Mouse (Mus musculus) bone marrow macrophage, adult 2 months (primary cell): Measurements from ENCODE around the gene Taok1.

ENCODE experiments used
- CTCF ChIP-seq: IDR thresholded peaks from 2 replicates; pipeline ENCODE4 v1.5.1; 2012; ENCODE audit warnings: low read depth, mild to moderate bottlenecking, low read length, moderate library complexity
- POLR2A ChIP-seq: IDR thresholded peaks from 2 replicates; pipeline ENCODE4 v1.6.1; 2012; ENCODE audit warnings: mild to moderate bottlenecking, low read depth, low read length, borderline replicate concordance

DNA sequence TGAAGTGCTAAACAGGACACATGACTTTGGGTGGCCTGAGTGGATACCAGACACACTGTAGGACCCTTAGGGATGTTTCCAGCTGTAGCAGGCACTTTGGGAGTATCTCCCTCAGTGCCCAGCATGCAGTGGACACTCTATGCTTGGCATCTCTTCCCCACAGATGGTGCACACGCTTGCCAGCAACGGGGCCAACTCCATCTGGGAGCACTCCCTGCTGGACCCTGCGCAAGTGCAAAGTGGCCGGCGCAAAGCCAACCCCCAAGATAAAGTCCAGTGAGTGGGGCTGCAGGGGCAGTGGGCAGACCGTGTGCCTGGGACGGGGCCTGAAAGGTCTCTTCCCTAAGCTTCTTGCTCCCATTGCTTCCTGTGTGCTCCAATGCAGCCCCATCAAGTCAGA lies 108.3 kb downstream of the Taok1 start:
- TF ChIP-seq CTCF = no peak
- TF ChIP-seq POLR2A = no peak
